Mouse (Mus musculus): ENCODE data around the gene Rabgap1l.

- no peak for TF ChIP-seq CTCF (IDR thresholded peaks at IDR 0.05; ENCODE audit: borderline replicate concordance, extremely low read depth, insufficient read depth, insufficient read length)
- TF ChIP-seq POLR2A (IDR thresholded peaks at IDR 0.05; ENCODE audit: borderline replicate concordance, extremely low read depth, insufficient read depth, insufficient read length, poor library complexity, severe bottlenecking), result no peak
Measured at GRCm38 (mm10) chr1:160286400-160287057, 506.5 kb downstream of the Rabgap1l start.

Measured in brain, embryonic 14.5 days (tissue).